In genomic region chr3:38229051-38229450, GRCm38 (mm10) we compare ENCODE assay signal across 25 mouse cellular contexts.
DNase-seq lines count a peak whose midpoint lies in the region; ATAC-seq and TF ChIP-seq lines count a peak whose summit lies in the region.
"Had no signal": no experiment of that assay in that cellular context is flagged by ENCODE, and none has a peak within 500 bp of the region (broad histone marks: within the 10 kb centered on the region; RNA-seq: fewer than 3 reads in every experiment).

No protein-coding gene starts in this region.

- no peak overlapping the region for H3K4me2 ChIP-seq in embryonic facial prominence, embryonic 14.5 days (ENCODE audit: low read depth, low read length)
- no peak overlapping the region for H3K4me2 ChIP-seq in heart, postnatal 0 days (ENCODE audit: low read depth, low read length)
- no peak overlapping the region for H3K4me2 ChIP-seq in midbrain, embryonic 14.5 days (ENCODE audit: low read length)
- no peak overlapping the region for H3K4me2 ChIP-seq in midbrain, embryonic 15.5 days
- H3K4me2 ChIP-seq: embryonic facial prominence, embryonic 12.5 days; forebrain, embryonic 12.5 days; hindbrain, embryonic 12.5 days; liver, embryonic 15.5 days; neural tube, embryonic 12.5 days; stomach, embryonic 15.5 days had no signal

- H3K4me1 ChIP-seq in embryonic facial prominence, embryonic 14.5 days (ENCODE audit: control insufficient read depth, insufficient read depth, low read length), result peaks cover 14% of the 10 kb centered on the region
- H3K4me1 ChIP-seq in embryonic facial prominence, embryonic 10.5 days, result peaks cover 27% of the 10 kb centered on the region
- peaks cover 15% of the 10 kb centered on the region for H3K4me1 ChIP-seq in heart, postnatal 0 days (ENCODE audit: control insufficient read depth, insufficient read depth)
- H3K4me1 ChIP-seq in heart, adult 2 months (ENCODE audit: control insufficient read depth, insufficient read depth, low read length), result peaks cover 8% of the 10 kb centered on the region
- peaks cover 15% of the 10 kb centered on the region for H3K4me1 ChIP-seq in midbrain, embryonic 14.5 days (ENCODE audit: control insufficient read depth, insufficient read depth, low read length)
- H3K4me1 ChIP-seq in midbrain, embryonic 15.5 days, result peaks cover 21% of the 10 kb centered on the region
- H3K4me1 ChIP-seq: liver, embryonic 15.5 days had no signal

- H3K79me2 ChIP-seq in heart, adult 2 months (replicated peaks; ENCODE audit: control insufficient read depth, insufficient read depth, low read length), result no peaks in the 10 kb centered on the region

- no peak for TF ChIP-seq CTCF in heart, postnatal 0 days (IDR thresholded peaks at IDR 0.05; ENCODE audit: low read depth)
- TF ChIP-seq CTCF in heart, adult 2 months (IDR thresholded peaks at IDR 0.05), result no peak
- TF ChIP-seq CTCF in brain, embryonic 14.5 days (IDR thresholded peaks at IDR 0.05; ENCODE audit: borderline replicate concordance, extremely low read depth, insufficient read depth, insufficient read length), result no peak

- H3K27ac ChIP-seq in embryonic facial prominence, embryonic 14.5 days (replicated peaks; ENCODE audit: low read depth, low read length), result no peak overlapping the region
- no peak overlapping the region for H3K27ac ChIP-seq in embryonic facial prominence, embryonic 10.5 days (replicated peaks)
- no peak overlapping the region for H3K27ac ChIP-seq in heart, postnatal 0 days (ENCODE audit: low read depth)
- no peak overlapping the region for H3K27ac ChIP-seq in heart, adult 2 months
- no peak overlapping the region for H3K27ac ChIP-seq in midbrain, embryonic 14.5 days (replicated peaks; ENCODE audit: low read depth, low read length)
- H3K27ac ChIP-seq in midbrain, embryonic 15.5 days, result no peak overlapping the region
- H3K27ac ChIP-seq: embryonic facial prominence, embryonic 12.5 days; forebrain, embryonic 12.5 days; hindbrain, embryonic 12.5 days; liver, embryonic 15.5 days; macrophage; neural tube, embryonic 12.5 days; stomach, embryonic 15.5 days had no signal

- intact Hi-C loops in heart, adult 2 months (cut with DNase I), result no loop called here

- no peak for ATAC-seq in embryonic facial prominence, embryonic 14.5 days (ENCODE audit: low read depth)
- ATAC-seq in heart, postnatal 0 days (ENCODE audit: insufficient read depth, low read depth), result no peak
- ATAC-seq in midbrain, embryonic 14.5 days (ENCODE audit: low FRiP score, low TSS enrichment), result no peak
- no peak for ATAC-seq in midbrain, embryonic 15.5 days (replicated peaks)

- H3K9me3 ChIP-seq in embryonic facial prominence, embryonic 14.5 days (ENCODE audit: control insufficient read depth, low read length), result no peaks in the 10 kb centered on the region
- H3K9me3 ChIP-seq in embryonic facial prominence, embryonic 10.5 days, result no peaks in the 10 kb centered on the region
- H3K9me3 ChIP-seq in heart, postnatal 0 days (replicated peaks; ENCODE audit: control insufficient read depth, low read length), result no peaks in the 10 kb centered on the region
- no peaks in the 10 kb centered on the region for H3K9me3 ChIP-seq in midbrain, embryonic 14.5 days (ENCODE audit: control insufficient read depth, low read length)
- no peaks in the 10 kb centered on the region for H3K9me3 ChIP-seq in midbrain, embryonic 15.5 days
- H3K9me3 ChIP-seq: embryonic facial prominence, embryonic 12.5 days; forebrain, embryonic 12.5 days; hindbrain, embryonic 12.5 days; liver, embryonic 15.5 days; neural tube, embryonic 12.5 days; stomach, embryonic 15.5 days had no signal

- no peak overlapping the region for H3K4me3 ChIP-seq in embryonic facial prominence, embryonic 14.5 days (ENCODE audit: low read depth, low read length)
- no peak overlapping the region for H3K4me3 ChIP-seq in embryonic facial prominence, embryonic 10.5 days
- H3K4me3 ChIP-seq in heart, postnatal 0 days (ENCODE audit: low read depth, low read length), result no peak overlapping the region
- no peak overlapping the region for H3K4me3 ChIP-seq in heart, adult 2 months
- no peak overlapping the region for H3K4me3 ChIP-seq in midbrain, embryonic 14.5 days (replicated peaks; ENCODE audit: low read depth, low read length)
- H3K4me3 ChIP-seq in midbrain, embryonic 15.5 days, result no peak overlapping the region
- H3K4me3 ChIP-seq: embryonic facial prominence, embryonic 12.5 days; erythroblast, embryonic 14.5 days; forebrain, embryonic 12.5 days; hindbrain, embryonic 12.5 days; liver, embryonic 15.5 days; neural tube, embryonic 12.5 days; stomach, embryonic 15.5 days had no signal

- H3K27me3 ChIP-seq in embryonic facial prominence, embryonic 14.5 days (replicated peaks; ENCODE audit: control insufficient read depth, insufficient read depth, low read length), result no peaks in the 10 kb centered on the region
- no peaks in the 10 kb centered on the region for H3K27me3 ChIP-seq in embryonic facial prominence, embryonic 10.5 days (replicated peaks; ENCODE audit: low read depth, poor library complexity, severe bottlenecking)
- no peaks in the 10 kb centered on the region for H3K27me3 ChIP-seq in heart, postnatal 0 days (ENCODE audit: control insufficient read depth, insufficient read depth, low read length)
- H3K27me3 ChIP-seq in heart, adult 2 months (ENCODE audit: control insufficient read depth, insufficient read depth, low read length), result no peaks in the 10 kb centered on the region
- no peaks in the 10 kb centered on the region for H3K27me3 ChIP-seq in midbrain, embryonic 14.5 days (ENCODE audit: control insufficient read depth, insufficient read depth, low read length)
- H3K27me3 ChIP-seq in midbrain, embryonic 15.5 days (replicated peaks), result no peaks in the 10 kb centered on the region
- H3K27me3 ChIP-seq: embryonic facial prominence, embryonic 12.5 days; forebrain, embryonic 12.5 days; hindbrain, embryonic 12.5 days; neural tube, embryonic 12.5 days; stomach, embryonic 15.5 days had no signal

- DNase-seq in embryonic facial prominence, embryonic 14.5 days (ENCODE audit: low spot score), result peak; percentile 55
- DNase-seq in embryonic facial prominence, embryonic 10.5 days (ENCODE audit: low spot score), result no peak
- DNase-seq in heart, postnatal 0 days (ENCODE audit: low spot score), result peak; percentile 22
- DNase-seq in heart, adult 2 months, result no peak
- peak; percentile 33 for DNase-seq in midbrain, embryonic 14.5 days
- DNase-seq in brain, embryonic 14.5 days (ENCODE audit: low read depth), result peak; percentile 66
- DNase-seq in gastrocnemius, adult 8-10 months (ENCODE audit: low spot score in 2 of 2), result no peak
- DNase-seq: adrenal gland, postnatal 14 days; cerebellum, adult 9-10 months; gastrocnemius, postnatal 36 days; heart, postnatal 10 days; kidney, adult 9 months; kidney, postnatal 14 days; left cerebral cortex, postnatal 4 days; liver; thymus, postnatal 14 days had no signal

- no peak for TF ChIP-seq POLR2A in heart, adult 2 months (IDR thresholded peaks at IDR 0.05; ENCODE audit: insufficient read depth, low read depth, low read length)
- no peak for TF ChIP-seq POLR2A in brain, embryonic 14.5 days (IDR thresholded peaks at IDR 0.05; ENCODE audit: borderline replicate concordance, extremely low read depth, insufficient read depth, insufficient read length, poor library complexity, severe bottlenecking)

- no peaks in the 10 kb centered on the region for H3K36me3 ChIP-seq in embryonic facial prominence, embryonic 14.5 days (ENCODE audit: control insufficient read depth, insufficient read depth, low read length)
- no peaks in the 10 kb centered on the region for H3K36me3 ChIP-seq in embryonic facial prominence, embryonic 10.5 days (replicated peaks)
- no peaks in the 10 kb centered on the region for H3K36me3 ChIP-seq in heart, postnatal 0 days (replicated peaks; ENCODE audit: control insufficient read depth, insufficient read depth, low read length)
- H3K36me3 ChIP-seq in heart, adult 2 months (ENCODE audit: control insufficient read depth, insufficient read depth, low read length), result no peaks in the 10 kb centered on the region
- no peaks in the 10 kb centered on the region for H3K36me3 ChIP-seq in midbrain, embryonic 14.5 days (ENCODE audit: control insufficient read depth, insufficient read depth, low read length)
- H3K36me3 ChIP-seq in midbrain, embryonic 15.5 days (replicated peaks), result no peaks in the 10 kb centered on the region
- H3K36me3 ChIP-seq: embryonic facial prominence, embryonic 12.5 days; forebrain, embryonic 12.5 days; hindbrain, embryonic 12.5 days; liver, embryonic 15.5 days; neural tube, embryonic 12.5 days; stomach, embryonic 15.5 days had no signal

- H3K9ac ChIP-seq in embryonic facial prominence, embryonic 14.5 days (ENCODE audit: low read depth, low read length), result no peak overlapping the region
- H3K9ac ChIP-seq in heart, postnatal 0 days (replicated peaks; ENCODE audit: low read depth, low read length), result no peak overlapping the region
- H3K9ac ChIP-seq in heart, adult 2 months (ENCODE audit: low read depth, low read length), result no peak overlapping the region
- H3K9ac ChIP-seq in midbrain, embryonic 14.5 days (replicated peaks; ENCODE audit: low read length), result no peak overlapping the region
- H3K9ac ChIP-seq in midbrain, embryonic 15.5 days, result no peak overlapping the region
- H3K9ac ChIP-seq: embryonic facial prominence, embryonic 12.5 days; forebrain, embryonic 12.5 days; hindbrain, embryonic 12.5 days; liver, embryonic 15.5 days; neural tube, embryonic 12.5 days; stomach, embryonic 15.5 days had no signal

- 51% methylated on average over 10 of the region's 10 CpGs for WGBS in embryonic facial prominence, embryonic 14.5 days
- WGBS in embryonic facial prominence, embryonic 10.5 days, result 83% methylated on average over 10 of the region's 10 CpGs
- WGBS in heart, postnatal 0 days, result 49% methylated on average over 10 of the region's 10 CpGs
- 65% methylated on average over 10 of the region's 10 CpGs for WGBS in heart, adult 2 months
- WGBS in midbrain, embryonic 14.5 days, result 32% methylated on average over 10 of the region's 10 CpGs
- WGBS in midbrain, embryonic 15.5 days, result 30% methylated on average over 10 of the region's 10 CpGs

- no peak for TF ChIP-seq EP300 in heart, postnatal 0 days (IDR thresholded peaks at IDR 0.05; ENCODE audit: low read depth)
- TF ChIP-seq EP300 in heart, adult 2 months (IDR thresholded peaks at IDR 0.05; ENCODE audit: insufficient read depth, low read depth, low read length), result no peak

Comparison
In these comparisons a context has a peak if more than half of its experiments do, and no peak if none do; other contexts are left out.
1. DNase-seq: peak in embryonic facial prominence, embryonic 14.5 days (single experiment), heart, postnatal 0 days (single experiment), midbrain, embryonic 14.5 days (single experiment) and brain, embryonic 14.5 days (single experiment); none in embryonic facial prominence, embryonic 10.5 days (single experiment), heart, adult 2 months (0 of 2) and gastrocnemius, adult 8-10 months (0 of 2).